Mouse (Mus musculus): ENCODE measurements around the gene Fezf1. TPM values are rescaled to one million over a fixed set of nuclear protein-coding genes. Genes with fewer than 3 reads are reported as not detected.

The Fezf1 gene
- polyA plus RNA-seq (2012; rRNA removed; ENCODE audit: low replicate concordance) = not detected in 2 replicates

DNA sequence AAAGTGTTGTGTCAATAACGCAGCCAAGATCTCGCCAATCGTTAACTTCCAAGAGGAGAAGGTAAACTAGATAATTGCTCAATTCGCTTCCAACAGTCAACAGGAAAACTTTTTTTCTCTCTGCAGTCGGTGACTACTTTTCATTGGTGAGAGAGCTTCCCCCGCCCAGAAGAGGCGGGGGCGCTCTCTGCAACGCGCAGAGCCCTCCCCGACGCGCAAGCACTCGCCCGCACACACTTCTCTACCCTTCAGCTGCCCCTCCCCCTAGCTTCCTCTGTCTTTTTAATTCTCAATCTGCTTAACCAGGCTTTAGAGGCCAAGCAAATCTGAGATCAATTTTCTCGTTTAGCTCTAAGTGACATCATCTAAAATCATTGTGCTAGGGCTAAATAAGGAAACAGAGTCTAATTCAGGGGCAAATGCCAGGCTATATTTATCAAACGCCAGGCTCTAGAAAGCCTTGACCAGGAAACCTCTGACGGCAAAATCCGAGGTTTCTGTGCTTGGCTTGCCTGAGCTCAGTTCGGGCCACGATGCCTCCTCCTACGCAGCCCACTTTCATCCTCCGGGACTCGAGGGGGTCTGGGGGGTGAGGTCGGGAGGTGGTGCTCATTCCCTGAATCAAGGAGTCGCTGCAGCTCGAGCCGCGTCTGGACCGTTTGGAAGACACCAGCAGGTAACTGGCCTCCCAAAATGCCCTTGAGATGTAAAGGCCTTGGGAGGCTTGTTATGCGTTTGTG is at the start of gene Fezf1:
Fezf1 (minus strand) TSS at position 50 of the 740 bp plus-strand sequence.

Other genes with a start within 250 kb of the Fezf1 start
- 0.11 TPM in 1 of 2 replicates, not detected in the other for gene Aass, start 115.4 kb downstream of the Fezf1 start, polyA plus RNA-seq (2012; rRNA removed; ENCODE audit: low replicate concordance)